Mouse (Mus musculus) hindbrain, postnatal 0 days (tissue): Measurements from ENCODE around the gene Relt. TPM values are rescaled to one million over a fixed set of nuclear protein-coding genes. Genes with fewer than 3 reads are reported as not detected.

ENCODE experiments used
- ATAC-seq: fragments of 200-750 bp; cut with Nextera tagmentation; 2 replicates; pipeline ENCODE4 v1.8.0; 2017; ENCODE audit warnings: mild to moderate bottlenecking, moderate TSS enrichment, moderate library complexity
- DNase-seq: peaks from one replicate; pipeline ENCODE4 v3.0.0-alpha.2; 2015; ENCODE audit warnings: low spot score
- H3K27ac ChIP-seq: fragments of 300-500 bp; sonication (generic); 2 replicates; pipeline ENCODE4 v1.5.1; 2014; ENCODE audit warnings: mild to moderate bottlenecking
- H3K27me3 ChIP-seq: fragments of 300-500 bp; sonication (generic); 2 replicates; pipeline ENCODE4 v1.6.1; 2014; ENCODE audit warnings: low read length, mixed read lengths; ENCODE audit not compliant: insufficient read depth
- H3K36me3 ChIP-seq: fragments of 300-500 bp; sonication (generic); 2 replicates; pipeline ENCODE4 v1.6.1; 2014; ENCODE audit warnings: low read length, mixed read lengths; ENCODE audit not compliant: insufficient read depth
- H3K4me1 ChIP-seq: fragments of 300-500 bp; sonication (generic); 2 replicates; pipeline ENCODE4 v1.6.1; 2014; ENCODE audit warnings: antibody characterized with exemption, low read length, mixed read lengths; ENCODE audit not compliant: insufficient read depth
- H3K4me2 ChIP-seq: fragments of 300-500 bp; sonication (generic); 2 replicates; pipeline ENCODE4 v1.6.1; 2014; ENCODE audit warnings: low read depth, mild to moderate bottlenecking, low read length, moderate library complexity, mixed read lengths
- H3K4me3 ChIP-seq: fragments of 300-500 bp; sonication (generic); 2 replicates; pipeline ENCODE4 v1.5.1; 2014; ENCODE audit warnings: low read length
- H3K9ac ChIP-seq: fragments of 300-500 bp; sonication (generic); replicated peaks from 2 replicates; pipeline ENCODE4 v1.6.1; 2014; ENCODE audit warnings: mild to moderate bottlenecking, low read length, moderate library complexity, mixed read lengths
- H3K9me3 ChIP-seq: fragments of 300-500 bp; sonication (generic); 2 replicates; pipeline ENCODE4 v1.6.1; 2016; ENCODE audit warnings: low read length, mixed read lengths
- CTCF ChIP-seq: IDR thresholded peaks from 2 replicates; pipeline ENCODE4 v1.5.1; 2016; ENCODE audit warnings: antibody characterized with exemption, control low read depth, low read depth
- WGBS: fragments of 180-500 bp; shearing (Covaris S2); extraction: QIAGEN DNeasy Blood & Tissue Kit; methylation state at CpG from one replicate; pipeline ENCODE4 v1.1.7; 2014; 5-methylcytosine and 5-hydroxymethylcytosine counted together
- polyA plus RNA-seq: library from polyadenylated mRNA; unstranded; fragments of >200 nt; fragmentation: Nextera tagmentation; extraction: Ambion mirVana; gene quantifications from 2 replicates; pipeline ENCODE4 v1.2.1, GENCODE M21; 2015
- total RNA-seq: library from RNA; depleted of rRNA; stranded (reverse); fragments of >200 nt; gene quantifications from 2 replicates; pipeline ENCODE4 v1.2.3, GENCODE M21; 2014

Gene Relt
- total and polyA plus RNA-seq, 2 experiments from 2014 or later, result 6.2 to 12.2 TPM

- H3K4me2 ChIP-seq, result no peak overlapping the region
- no peaks in the 10 kb centered on the region for H3K4me1 ChIP-seq
- H3K27ac ChIP-seq, result no peak overlapping the region
- H3K9ac ChIP-seq, result no peak overlapping the region
- ATAC-seq, result no peak
- H3K36me3 ChIP-seq, result no peaks in the 10 kb centered on the region
- WGBS, result 92% methylated on average over 2 of the region's 2 CpGs
- H3K27me3 ChIP-seq, result no peaks in the 10 kb centered on the region
- H3K9me3 ChIP-seq, result no peaks in the 10 kb centered on the region
- TF ChIP-seq CTCF, result no peak
- DNase-seq, result no peak
- H3K4me3 ChIP-seq, result no peak overlapping the region
Observed at GRCm38 (mm10) chr7:100843866-100844265, 19.4 kb downstream of the Relt start.

GRCm38 (mm10) chr7:100842175-100842574, 21.1 kb downstream of the Relt start:
- Histone ChIP-seq H3K4me3 (no peak overlapping the region), H3K9me3 (no peaks in the 10 kb centered on the region), H3K4me2 (no peak overlapping the region), H3K27ac (no peak overlapping the region), H3K27me3 (no peaks in the 10 kb centered on the region), H3K36me3 (peaks cover 8% of the 10 kb centered on the region), H3K9ac (no peak overlapping the region), H3K4me1 (no peaks in the 10 kb centered on the region)
- 84% methylated on average over 5 of the region's 5 CpGs for WGBS
- DNase-seq (no peak), ATAC-seq (no peak)
- no peak for TF ChIP-seq CTCF

- no peak overlapping the region for H3K27ac ChIP-seq
Observed at GRCm38 (mm10) chr7:100841608-100842007, 21.6 kb downstream of the Relt start.

GRCm38 (mm10) chr7:100840906-100841305, 22.3 kb downstream of the Relt start:
- TF ChIP-seq CTCF, result no peak

More at GRCm38 (mm10) chr7:100841608-100842007, 21.6 kb downstream of the Relt start:
- Histone ChIP-seq H3K4me2 (no peak overlapping the region), H3K4me3 (no peak overlapping the region), H3K9me3 (no peaks in the 10 kb centered on the region), H3K36me3 (peaks cover 14% of the 10 kb centered on the region), H3K27me3 (no peaks in the 10 kb centered on the region), H3K9ac (no peak overlapping the region), H3K4me1 (no peaks in the 10 kb centered on the region)
- TF ChIP-seq CTCF, result no peak
- DNase-seq (no peak), ATAC-seq (no peak)
- 93% methylated on average over 6 of the region's 6 CpGs for WGBS

GRCm38 (mm10) chr7:100839632-100840402, 23.4 kb downstream of the Relt start:
- no peak for TF ChIP-seq CTCF
- 54% methylated on average over 6 of the region's 6 CpGs for WGBS
- no peak overlapping the region for H3K27ac ChIP-seq
- ATAC-seq, result no peak
- no peak overlapping the region for H3K4me3 ChIP-seq
- H3K36me3 ChIP-seq, result peaks cover 22% of the 10 kb centered on the region
- H3K4me2 ChIP-seq, result no peak overlapping the region
- H3K9ac ChIP-seq, result no peak overlapping the region
- no peaks in the 10 kb centered on the region for H3K4me1 ChIP-seq
- H3K27me3 ChIP-seq, result no peaks in the 10 kb centered on the region
- no peaks in the 10 kb centered on the region for H3K9me3 ChIP-seq
- no peak for DNase-seq

More at GRCm38 (mm10) chr7:100840906-100841305, 22.3 kb downstream of the Relt start:
- Histone ChIP-seq H3K9ac (no peak overlapping the region), H3K27me3 (no peaks in the 10 kb centered on the region), H3K9me3 (no peaks in the 10 kb centered on the region), H3K4me2 (no peak overlapping the region), H3K4me1 (no peaks in the 10 kb centered on the region), H3K4me3 (no peak overlapping the region), H3K36me3 (peaks cover 16% of the 10 kb centered on the region), H3K27ac (no peak overlapping the region)
- no peak for DNase-seq
- 100% methylated on average over 1 of the region's 1 CpGs for WGBS
- ATAC-seq, result no peak

GRCm38 (mm10) chr7:100837701-100838100, 25.5 kb downstream of the Relt start:
- no peak overlapping the region for H3K27ac ChIP-seq
- H3K4me1 ChIP-seq, result no peaks in the 10 kb centered on the region
- H3K9ac ChIP-seq, result no peak overlapping the region
- DNase-seq, result no peak
- TF ChIP-seq CTCF, result no peak
- H3K27me3 ChIP-seq, result no peaks in the 10 kb centered on the region
- no peak overlapping the region for H3K4me3 ChIP-seq
- H3K36me3 ChIP-seq, result peaks cover 34% of the 10 kb centered on the region
- ATAC-seq, result no peak
- H3K4me2 ChIP-seq, result no peak overlapping the region
- 48% methylated on average over 1 of the region's 1 CpGs for WGBS
- no peaks in the 10 kb centered on the region for H3K9me3 ChIP-seq

- H3K27me3 ChIP-seq, result no peaks in the 10 kb centered on the region
- DNase-seq (no peak), ATAC-seq (no peak)
- H3K27ac ChIP-seq, result no peak overlapping the region
- H3K4me2 ChIP-seq, result no peak overlapping the region
- H3K9ac ChIP-seq, result no peak overlapping the region
- H3K36me3 ChIP-seq, result peaks cover 34% of the 10 kb centered on the region
- H3K9me3 ChIP-seq, result no peaks in the 10 kb centered on the region
- TF ChIP-seq CTCF, result no peak
- WGBS, result 92% methylated on average over 10 of the region's 10 CpGs
- H3K4me3 ChIP-seq, result no peak overlapping the region
- H3K4me1 ChIP-seq, result no peaks in the 10 kb centered on the region
Observed at GRCm38 (mm10) chr7:100836657-100837056, 26.6 kb downstream of the Relt start.
